Mouse (Mus musculus): ENCODE measurements around the gene Yap1. TPM values are rescaled to one million over a fixed set of nuclear protein-coding genes. Genes with fewer than 3 reads are reported as not detected.

Yap1 gene
- polyA plus RNA-seq, 1 experiment from 2014 or later, result 13.1 TPM

GRCm38 (mm10) chr9:7943796-7944462, 60.5 kb downstream of the Yap1 start:
- Histone ChIP-seq H3K27ac (no peak overlapping the region), H3K9me3 (no peaks in the 10 kb centered on the region), H3K4me3 (no peak overlapping the region), H3K27me3 (no peaks in the 10 kb centered on the region), H3K36me3 (no peaks in the 10 kb centered on the region), H3K9ac (no peak overlapping the region), H3K4me1 (replicated peaks) (no peaks in the 10 kb centered on the region), H3K4me2 (no peak overlapping the region)
- no peak for ATAC-seq (ENCODE audit: low FRiP score)
- WGBS, result 96% methylated on average over 7 of the region's 7 CpGs

GRCm38 (mm10) chr9:7942701-7943100, 61.7 kb downstream of the Yap1 start:
- no peak overlapping the region for H3K4me3 ChIP-seq
- no peaks in the 10 kb centered on the region for H3K4me1 ChIP-seq (replicated peaks)
- no peak overlapping the region for H3K4me2 ChIP-seq
- H3K9ac ChIP-seq, result no peak overlapping the region
- WGBS, result 94% methylated on average over 8 of the region's 8 CpGs
- H3K36me3 ChIP-seq, result 0 out of 2 replicates have a peak, but pooled peaks cover 3% of the 10 kb centered on the region
- no peak for ATAC-seq (ENCODE audit: low FRiP score)
- H3K27me3 ChIP-seq, result no peaks in the 10 kb centered on the region
- H3K27ac ChIP-seq, result no peak overlapping the region
- no peaks in the 10 kb centered on the region for H3K9me3 ChIP-seq

- Histone ChIP-seq H3K4me3 (no peak overlapping the region), H3K4me1 (replicated peaks) (no peaks in the 10 kb centered on the region), H3K9ac (no peak overlapping the region), H3K36me3 (peaks cover 17% of the 10 kb centered on the region), H3K27me3 (no peaks in the 10 kb centered on the region), H3K9me3 (no peaks in the 10 kb centered on the region), H3K27ac (no peak overlapping the region), H3K4me2 (no peak overlapping the region)
- no peak for ATAC-seq (ENCODE audit: low FRiP score)
- 91% methylated on average over 4 of the region's 4 CpGs for WGBS
These were observed 64.3 kb downstream of the Yap1 start for GRCm38 (mm10) chr9:7940075-7940474.

GRCm38 (mm10) chr9:7934419-7934818, 70.0 kb downstream of the Yap1 start:
- peaks cover 49% of the 10 kb centered on the region for H3K36me3 ChIP-seq
- peaks cover 9% of the 10 kb centered on the region for H3K9me3 ChIP-seq
- no peak overlapping the region for H3K27ac ChIP-seq
- WGBS, result 96% methylated on average over 10 of the region's 10 CpGs
- H3K27me3 ChIP-seq, result no peaks in the 10 kb centered on the region
- ATAC-seq (ENCODE audit: low FRiP score), result no peak
- H3K4me1 ChIP-seq (replicated peaks), result no peaks in the 10 kb centered on the region
- H3K9ac ChIP-seq, result no peak overlapping the region
- H3K4me3 ChIP-seq, result no peak overlapping the region
- no peak overlapping the region for H3K4me2 ChIP-seq

- Histone ChIP-seq H3K9ac (no peak overlapping the region), H3K4me3 (no peak overlapping the region), H3K9me3 (peaks cover 9% of the 10 kb centered on the region), H3K4me2 (no peak overlapping the region), H3K27me3 (no peaks in the 10 kb centered on the region), H3K36me3 (peaks cover 30% of the 10 kb centered on the region), H3K27ac (peak overlapping the region; percentile 12; the same call in 1 of the 2 replicates), H3K4me1 (replicated peaks) (no peaks in the 10 kb centered on the region)
- no peak for ATAC-seq (ENCODE audit: low FRiP score)
- 81% methylated on average over 6 of the region's 6 CpGs for WGBS
These were observed 74.8 kb downstream of the Yap1 start for GRCm38 (mm10) chr9:7929552-7929951.

- ATAC-seq (ENCODE audit: low FRiP score), result no peak
- peaks cover 9% of the 10 kb centered on the region for H3K9me3 ChIP-seq
- no peak overlapping the region for H3K4me3 ChIP-seq
- H3K36me3 ChIP-seq, result peaks cover 23% of the 10 kb centered on the region
- H3K27me3 ChIP-seq, result no peaks in the 10 kb centered on the region
- H3K9ac ChIP-seq, result no peak overlapping the region
- no peak overlapping the region for H3K27ac ChIP-seq
- 91% methylated on average over 3 of the region's 3 CpGs for WGBS
- no peaks in the 10 kb centered on the region for H3K4me1 ChIP-seq (replicated peaks)
- H3K4me2 ChIP-seq, result no peak overlapping the region
These were observed 75.5 kb downstream of the Yap1 start for GRCm38 (mm10) chr9:7928866-7929265.

- Histone ChIP-seq H3K27me3 (no peaks in the 10 kb centered on the region), H3K9me3 (peaks cover 9% of the 10 kb centered on the region), H3K4me3 (no peak overlapping the region), H3K4me1 (replicated peaks) (no peaks in the 10 kb centered on the region), H3K9ac (no peak overlapping the region), H3K36me3 (peaks cover 20% of the 10 kb centered on the region), H3K27ac (no peak overlapping the region), H3K4me2 (no peak overlapping the region)
- WGBS, result 94% methylated on average over 3 of the region's 3 CpGs
- no peak for ATAC-seq (ENCODE audit: low FRiP score)
These were observed 76.1 kb downstream of the Yap1 start for GRCm38 (mm10) chr9:7928207-7928793.

GRCm38 (mm10) chr9:7914925-7915324, 89.5 kb downstream of the Yap1 start:
- H3K27ac ChIP-seq, result no peak overlapping the region
- WGBS, result 48% methylated on average over 8 of the region's 8 CpGs
- ATAC-seq (ENCODE audit: low FRiP score), result peak; percentile 11; the same call in 1 of the 2 replicates

GRCm38 (mm10) chr9:7914487-7914886, 89.9 kb downstream of the Yap1 start:
- ATAC-seq (ENCODE audit: low FRiP score), result peak; percentile 95
- H3K9me3 ChIP-seq, result no peaks in the 10 kb centered on the region
- H3K27ac ChIP-seq, result no peak overlapping the region
- H3K9ac ChIP-seq, result peak overlapping the region; percentile 6; the same call in 1 of the 2 replicates
- peaks cover 9% of the 10 kb centered on the region; the same call in 1 of the 2 replicates for H3K4me1 ChIP-seq (replicated peaks)
- no peaks in the 10 kb centered on the region for H3K27me3 ChIP-seq
- H3K36me3 ChIP-seq, result no peaks in the 10 kb centered on the region
- 3% methylated on average over 11 of the region's 11 CpGs for WGBS
- H3K4me2 ChIP-seq, result peak overlapping the region; percentile 51
- H3K4me3 ChIP-seq, result peak overlapping the region; percentile 27

More at GRCm38 (mm10) chr9:7914925-7915324, 89.5 kb downstream of the Yap1 start:
- H3K36me3 ChIP-seq, result no peaks in the 10 kb centered on the region
- peak overlapping the region; percentile 27 for H3K4me3 ChIP-seq
- H3K4me1 ChIP-seq (replicated peaks), result peaks cover 9% of the 10 kb centered on the region; the same call in 1 of the 2 replicates
- peak overlapping the region; percentile 51 for H3K4me2 ChIP-seq
- H3K9me3 ChIP-seq, result no peaks in the 10 kb centered on the region
- H3K9ac ChIP-seq, result 0 out of 2 replicates have a peak overlapping the region, but pooled peaks have one; percentile 6
- no peaks in the 10 kb centered on the region for H3K27me3 ChIP-seq

GRCm38 (mm10) chr9:7913953-7914352, 90.4 kb downstream of the Yap1 start:
- H3K4me1 ChIP-seq (replicated peaks), result peaks cover 9% of the 10 kb centered on the region; the same call in 1 of the 2 replicates
- no peaks in the 10 kb centered on the region for H3K27me3 ChIP-seq
- no peaks in the 10 kb centered on the region for H3K9me3 ChIP-seq
- H3K36me3 ChIP-seq, result no peaks in the 10 kb centered on the region
- peak overlapping the region; percentile 27 for H3K4me3 ChIP-seq
- ATAC-seq (ENCODE audit: low FRiP score), result peak; percentile 76
- peak overlapping the region; percentile 51 for H3K4me2 ChIP-seq
- H3K27ac ChIP-seq, result no peak overlapping the region
- WGBS, result 45% methylated on average over 19 of the region's 19 CpGs
- H3K9ac ChIP-seq, result peak overlapping the region; percentile 6; the same call in 1 of the 2 replicates

GRCm38 (mm10) chr9:7907351-7907985, 96.9 kb downstream of the Yap1 start:
- ATAC-seq (ENCODE audit: low FRiP score), result no peak
- Histone ChIP-seq H3K36me3 (no peaks in the 10 kb centered on the region), H3K4me1 (replicated peaks) (no peaks in the 10 kb centered on the region), H3K4me2 (no peak overlapping the region), H3K9ac (no peak overlapping the region), H3K9me3 (no peaks in the 10 kb centered on the region), H3K27ac (no peak overlapping the region), H3K27me3 (no peaks in the 10 kb centered on the region), H3K4me3 (no peak overlapping the region)
- 75% methylated on average over 2 of the region's 2 CpGs for WGBS

GRCm38 (mm10) chr9:7906564-7906963, 97.8 kb downstream of the Yap1 start:
- WGBS, result 91% methylated on average over 1 of the region's 1 CpGs
- Histone ChIP-seq H3K4me3 (no peak overlapping the region), H3K27ac (no peak overlapping the region), H3K9me3 (no peaks in the 10 kb centered on the region), H3K27me3 (no peaks in the 10 kb centered on the region), H3K4me1 (replicated peaks) (no peaks in the 10 kb centered on the region), H3K9ac (no peak overlapping the region), H3K4me2 (no peak overlapping the region), H3K36me3 (no peaks in the 10 kb centered on the region)
- no peak for ATAC-seq (ENCODE audit: low FRiP score)
